Mouse (Mus musculus): ENCODE measurements around the gene Ccdc181.
"Not testable (repeated sequence)": the region's sequence is repeated elsewhere in the genome, so short reads cannot be mapped to it uniquely, and the experiment has no call there.

The Ccdc181 gene

DNA sequence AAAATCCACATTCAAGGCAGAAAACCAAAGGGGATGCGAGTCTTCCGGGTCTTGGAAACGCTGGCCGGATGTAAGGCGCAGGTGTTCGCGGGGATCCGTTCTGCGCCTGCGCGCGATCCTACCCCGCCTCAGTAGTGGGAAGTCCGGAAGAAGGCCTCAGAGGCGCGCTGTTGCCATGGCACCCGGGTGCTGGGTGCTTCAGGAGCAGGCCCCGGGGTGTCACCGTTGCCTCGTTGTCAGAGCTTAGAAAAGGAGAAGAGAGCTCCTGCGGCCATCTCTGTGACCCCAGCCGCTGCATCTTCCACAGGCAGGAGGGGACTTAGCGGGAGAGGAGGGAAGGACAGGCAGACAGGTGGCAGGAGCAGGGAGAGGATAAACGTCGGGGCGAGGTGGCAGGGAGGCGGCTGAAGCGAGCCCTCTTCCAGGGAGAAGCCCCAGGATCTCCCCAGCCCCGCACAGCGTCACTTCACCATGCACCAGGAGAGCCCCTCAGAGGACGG, at the start of gene Ccdc181:
Ccdc181 (plus strand) TSS at position 131 of the 500 bp plus-strand sequence.
- peak; percentile 95 to 96 for DNase-seq

DNA sequence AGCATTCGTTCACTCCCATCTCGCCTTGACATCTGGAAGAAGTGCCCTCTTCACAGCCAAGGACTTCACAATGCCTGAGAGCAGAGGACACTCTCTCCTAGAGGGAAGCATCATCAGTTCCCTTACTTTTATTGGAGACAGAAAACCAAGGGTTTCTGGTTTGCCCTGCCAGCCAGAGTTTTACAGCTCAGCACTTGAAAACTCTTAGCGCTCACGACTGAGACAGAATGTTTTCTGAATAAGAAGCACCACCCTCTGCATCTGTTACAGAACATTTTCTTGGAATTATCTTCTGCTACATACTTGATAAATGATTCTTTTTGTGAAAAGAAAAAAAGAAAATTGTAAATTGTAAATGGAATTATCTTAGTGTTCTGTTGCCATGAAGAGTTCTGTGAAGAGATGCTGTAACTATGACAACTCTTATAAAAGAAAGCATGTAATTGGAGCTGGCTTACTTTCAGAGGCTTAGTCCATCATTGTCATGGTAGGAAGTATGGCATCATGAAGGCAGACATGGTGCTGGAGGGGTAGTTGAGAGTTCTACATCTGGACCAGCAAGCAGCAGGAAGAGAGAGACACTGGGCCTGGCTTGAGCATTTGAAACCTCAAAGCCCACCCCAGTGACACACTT, 43.3 kb upstream of the Ccdc181 start:
- not testable (repeated sequence) for DNase-seq

DNA sequence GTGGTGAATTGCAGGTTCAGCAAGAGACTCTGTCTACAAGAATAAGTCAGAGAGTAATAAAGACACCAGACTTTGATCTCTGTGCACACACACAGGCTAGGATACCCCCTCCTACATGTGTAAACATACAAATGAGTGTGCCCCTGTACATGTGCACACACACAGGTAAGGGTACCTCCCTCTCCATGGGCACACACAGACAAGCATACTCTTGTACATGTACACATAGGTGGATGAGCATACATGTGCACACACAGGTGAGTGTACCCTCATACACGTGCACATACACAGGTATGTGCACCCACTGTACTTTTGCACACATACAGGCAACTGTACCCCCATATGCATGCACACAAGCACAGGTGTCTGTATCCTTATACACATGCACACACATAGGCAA, 41.9 kb upstream of the Ccdc181 start:
- no peak for DNase-seq

DNA sequence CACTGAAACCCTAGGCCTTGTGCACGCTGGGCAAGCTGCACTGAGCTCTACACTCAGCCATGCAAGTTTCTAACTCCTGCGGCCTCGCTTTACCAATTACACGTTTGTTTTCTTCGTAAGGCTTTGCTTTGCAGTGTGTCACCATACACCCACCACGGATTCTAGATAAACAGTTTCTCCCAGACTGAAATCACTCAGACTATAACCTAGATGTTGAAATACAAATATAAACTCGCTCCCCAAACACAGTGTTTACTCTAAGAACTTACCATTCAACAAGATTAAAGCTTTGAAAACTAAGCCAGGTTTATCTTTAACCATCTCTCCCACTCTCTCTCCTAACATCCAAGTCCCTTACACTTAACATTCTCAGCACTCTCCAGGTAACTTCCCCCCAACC, 40.3 kb upstream of the Ccdc181 start:
- DNase-seq: no peak

DNA sequence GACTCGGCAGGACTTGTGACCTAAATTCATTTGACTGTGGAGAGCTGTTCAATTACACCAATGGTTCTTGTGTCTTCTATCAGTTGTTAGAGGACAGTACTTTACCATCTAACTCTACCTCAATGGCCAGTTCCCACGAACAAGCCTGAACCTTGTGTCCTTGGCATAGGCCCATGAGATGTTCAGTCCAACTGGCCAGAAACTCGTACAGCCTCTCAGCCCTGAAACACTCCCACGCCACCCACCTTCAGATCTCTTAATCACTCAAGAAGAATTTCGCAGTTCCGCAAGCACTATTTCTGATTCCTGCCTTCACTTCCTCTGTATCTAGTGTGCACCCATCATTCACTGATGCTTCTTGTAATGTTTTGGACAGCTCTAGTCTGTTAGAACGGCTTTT, 39.3 kb upstream of the Ccdc181 start:
- peak; percentile 55 to 65 for DNase-seq

DNA sequence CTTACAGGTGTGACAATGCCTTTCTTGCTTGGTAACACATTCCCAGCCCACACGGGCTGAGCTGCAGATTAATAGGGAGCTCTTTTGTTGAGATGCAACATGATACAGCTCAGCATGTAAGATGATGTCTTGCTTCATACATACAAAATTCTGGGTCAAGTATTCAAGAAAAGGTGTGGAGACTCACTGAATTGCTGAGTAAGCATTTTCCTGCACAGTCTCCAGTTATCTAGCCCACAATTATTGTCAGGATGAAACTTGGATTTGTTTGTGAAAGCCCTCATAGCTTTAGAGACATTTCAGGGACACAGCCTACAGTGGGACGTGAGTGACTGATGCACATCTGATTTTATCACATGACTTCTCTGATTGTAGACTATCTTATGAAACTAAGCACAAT, 33.9 kb upstream of the Ccdc181 start:
- no peak for DNase-seq

DNA sequence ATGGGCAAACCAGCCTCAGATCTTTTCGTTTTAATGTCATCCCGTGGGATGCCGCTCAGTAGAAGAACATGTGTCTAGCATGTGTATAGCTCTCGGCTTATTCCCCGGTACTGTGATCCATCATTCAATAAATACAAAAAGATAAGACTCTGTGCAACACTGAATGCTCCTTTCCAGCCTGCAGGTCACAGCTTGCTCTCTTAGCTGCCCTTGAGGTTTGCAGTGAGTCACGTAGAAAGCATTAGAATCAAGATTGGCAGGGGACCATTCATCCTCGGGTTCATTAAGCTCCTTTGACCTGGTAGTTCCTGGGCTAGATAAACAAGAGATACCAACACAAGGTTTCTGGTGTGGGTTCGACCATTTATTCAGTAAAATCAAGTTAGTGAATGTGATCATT, 32.6 kb upstream of the Ccdc181 start:
- no peak for DNase-seq

DNA sequence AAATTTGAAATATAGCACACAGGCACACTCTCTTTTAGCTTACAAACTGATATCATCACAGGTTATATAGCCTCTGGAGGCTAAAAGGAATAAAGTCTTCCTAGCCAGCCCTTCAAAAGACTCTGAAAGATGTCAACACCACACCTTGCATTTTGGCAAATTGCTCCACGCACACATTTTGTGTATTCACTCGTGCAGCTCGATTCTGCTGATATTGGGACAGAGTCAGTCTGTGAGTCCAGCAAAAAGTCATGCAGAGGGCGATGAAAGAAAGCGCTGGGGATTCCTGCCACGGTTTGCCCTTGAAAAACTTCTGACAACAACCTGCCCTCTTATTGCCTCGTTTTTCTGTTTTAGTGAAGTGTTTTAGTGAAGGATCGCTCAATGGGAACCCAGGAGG, 27.9 kb upstream of the Ccdc181 start:
- no peak for DNase-seq

DNA sequence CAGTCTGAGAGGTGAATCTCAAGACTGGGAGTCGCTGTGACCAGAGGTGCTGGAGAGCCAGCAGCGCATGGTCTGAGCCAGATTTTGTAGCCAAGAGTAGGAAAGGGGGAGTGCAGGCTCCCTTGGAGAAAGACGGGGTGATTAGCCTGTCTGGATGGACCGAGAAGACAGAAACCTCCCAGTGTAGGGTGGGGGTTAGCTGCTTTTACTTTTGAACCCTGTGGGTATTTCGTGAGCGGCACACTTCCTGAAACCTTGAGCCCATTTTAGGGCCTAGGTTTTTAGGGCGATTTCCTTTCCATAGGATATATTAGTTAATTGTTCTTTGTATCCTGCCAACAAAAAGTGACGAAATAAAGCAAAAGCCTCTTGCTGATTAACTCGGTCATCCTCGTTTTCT, 27.4 kb upstream of the Ccdc181 start:
- DNase-seq: peak; percentile 12 to 19

DNA sequence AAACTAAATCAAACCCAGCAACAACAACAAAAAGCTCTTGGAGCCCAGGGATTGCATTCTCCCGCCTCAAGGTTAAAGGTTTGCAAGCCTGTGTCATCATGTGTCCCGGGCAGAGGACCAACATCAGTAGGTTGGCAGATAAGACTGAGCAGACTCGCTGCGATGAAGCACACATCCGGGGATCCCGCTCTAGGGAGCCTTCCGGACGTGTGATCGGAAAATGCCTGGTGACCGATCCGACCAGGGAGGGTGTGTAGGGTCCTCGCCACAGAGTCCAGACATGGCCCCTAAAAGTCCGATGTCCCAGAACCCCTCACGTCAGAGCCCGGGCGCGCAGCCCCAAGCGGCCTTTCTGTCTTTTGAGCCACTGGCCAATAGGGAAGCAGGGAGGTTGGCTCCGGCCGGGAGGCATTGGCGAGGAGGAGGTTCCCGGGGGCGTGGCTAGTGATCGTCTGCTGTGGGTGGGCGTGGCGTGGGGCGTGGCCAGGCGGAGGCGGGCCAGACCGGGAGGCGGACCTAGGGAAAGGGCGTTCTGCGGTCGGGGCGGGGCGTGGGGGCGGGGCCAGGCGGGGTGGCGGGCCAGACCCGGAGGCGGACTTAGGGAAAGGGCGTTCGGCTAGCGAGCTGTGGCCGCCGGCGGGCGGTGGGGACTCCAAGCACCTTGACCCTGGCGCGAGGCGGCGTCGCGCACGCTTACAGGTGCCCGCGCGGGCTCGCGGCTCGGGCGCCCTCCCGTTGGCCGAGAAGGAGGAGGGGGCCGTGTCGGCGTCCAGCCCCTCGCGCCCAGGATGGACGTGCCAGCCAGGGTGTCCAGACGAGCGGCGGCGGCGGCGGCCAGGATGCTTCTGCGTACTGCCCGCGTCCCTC, 26.7 kb upstream of the Ccdc181 start, which contains the start of gene Slc19a2:
Slc19a2 (plus strand) TSS at position 582 of the 867 bp plus-strand sequence.
- peak; percentile 99 to 100 for DNase-seq

DNA sequence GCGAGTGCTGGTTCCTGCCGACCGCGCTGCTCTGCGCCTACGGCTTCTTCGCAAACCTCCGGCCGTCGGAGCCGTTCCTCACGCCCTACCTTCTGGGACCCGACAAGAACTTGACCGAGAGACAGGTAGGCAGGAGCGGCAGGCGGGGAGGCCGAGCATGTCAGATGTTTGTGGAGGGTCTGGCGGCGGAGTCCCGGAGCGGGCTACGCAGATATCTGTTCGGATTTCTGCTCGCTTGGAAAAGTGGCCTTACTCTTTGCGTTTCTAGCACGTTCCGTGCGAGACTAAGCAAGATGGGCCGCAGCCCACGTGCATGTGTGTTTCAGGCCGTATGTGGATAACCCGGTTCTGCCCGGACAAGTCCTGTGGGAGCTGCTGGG, 26.1 kb upstream of the Ccdc181 start:
- no peak for DNase-seq

DNA sequence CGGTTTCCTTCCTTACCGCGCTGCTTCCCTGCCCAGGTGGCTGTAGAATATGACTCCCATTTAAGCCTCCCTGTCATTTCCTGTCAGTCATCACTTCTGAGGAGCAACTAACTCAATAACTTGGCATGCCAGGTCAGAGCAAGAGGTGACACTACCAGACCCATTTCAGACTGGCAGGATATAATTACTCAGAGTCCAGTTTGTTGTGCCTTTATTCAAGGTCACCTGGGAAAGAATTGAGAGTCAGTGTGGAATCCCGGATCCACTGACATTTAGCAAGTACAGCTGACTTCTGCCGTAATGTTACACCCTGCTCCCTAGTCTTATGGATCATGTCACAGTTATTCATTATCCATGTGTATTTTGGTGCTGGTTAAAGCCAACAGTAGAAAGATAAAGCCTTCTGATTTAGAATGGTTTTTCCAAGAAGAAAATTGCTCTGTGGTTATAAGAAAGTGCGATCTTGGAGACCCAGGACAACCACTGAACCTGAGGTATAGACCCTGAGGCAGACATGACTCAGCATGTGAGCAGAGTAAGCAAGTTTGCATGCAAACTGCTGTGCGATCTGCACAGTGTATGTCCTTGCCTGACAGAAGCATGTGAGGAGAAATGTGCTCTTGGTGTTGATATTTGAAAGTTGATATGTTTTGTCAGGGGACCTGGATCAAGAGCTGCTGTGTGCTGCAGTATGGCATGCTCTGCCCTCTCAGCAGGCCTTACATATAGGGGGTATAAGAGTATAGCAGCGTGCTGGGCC, 24.8 kb upstream of the Ccdc181 start:
- no peak for DNase-seq

DNA sequence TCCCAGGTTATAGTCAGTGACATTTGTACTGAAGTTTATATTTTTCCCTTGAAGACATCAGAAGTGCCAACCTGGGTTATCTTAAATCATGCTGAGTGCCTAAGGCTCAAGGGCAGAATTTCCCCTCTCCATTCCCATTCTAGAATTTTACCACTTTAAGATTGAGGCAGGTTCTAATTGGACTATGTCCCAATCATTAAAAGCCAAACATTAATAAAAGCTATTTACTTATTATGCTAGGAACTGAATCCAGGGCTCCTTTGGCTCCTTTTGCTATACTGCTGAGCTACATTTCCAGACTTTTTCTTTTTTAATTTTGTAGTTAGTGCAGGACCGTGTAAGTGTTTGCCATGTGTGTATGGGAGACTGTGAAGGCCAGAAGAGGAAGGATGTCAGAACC, 23.9 kb upstream of the Ccdc181 start:
- no peak for DNase-seq

DNA sequence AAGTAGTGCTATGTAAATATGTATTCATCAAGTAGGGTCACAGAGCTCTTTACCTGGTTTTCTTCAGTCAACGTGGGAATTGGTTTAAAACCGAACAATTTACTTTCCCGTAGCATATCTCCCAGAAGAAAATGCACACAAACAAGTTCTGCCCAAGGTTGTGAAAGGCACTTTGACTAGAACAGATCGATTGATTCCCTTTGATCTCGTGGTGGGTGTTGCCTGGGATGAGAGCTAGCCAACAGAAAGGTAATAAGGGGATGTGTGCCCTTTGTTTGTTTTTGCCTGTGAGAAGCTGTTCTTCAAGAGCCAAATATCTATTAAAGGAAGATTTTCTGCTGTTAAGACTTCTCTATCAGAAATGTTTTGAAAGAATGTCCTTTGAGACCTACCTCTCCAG, 22.8 kb upstream of the Ccdc181 start:
- DNase-seq: no peak

DNA sequence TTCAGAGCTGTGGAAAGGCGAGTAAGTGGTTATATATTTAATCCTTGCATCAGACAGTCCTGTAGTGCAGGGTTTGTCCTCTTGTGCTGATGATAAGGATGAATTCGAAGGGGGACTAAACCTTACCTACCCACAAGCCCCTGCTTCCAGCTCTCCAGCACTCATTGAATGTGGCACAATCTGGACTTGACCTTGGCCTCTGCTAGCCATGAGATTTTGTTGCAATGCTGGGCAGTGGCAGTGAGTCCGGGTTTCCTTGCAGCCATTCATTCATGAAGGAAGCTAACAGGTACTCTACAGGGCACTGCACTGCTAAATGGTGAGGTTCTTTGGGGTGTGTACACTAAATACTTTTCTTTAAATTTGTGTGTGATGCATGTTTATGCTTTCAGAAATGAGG, 20.5 kb upstream of the Ccdc181 start:
- no peak for DNase-seq

DNA sequence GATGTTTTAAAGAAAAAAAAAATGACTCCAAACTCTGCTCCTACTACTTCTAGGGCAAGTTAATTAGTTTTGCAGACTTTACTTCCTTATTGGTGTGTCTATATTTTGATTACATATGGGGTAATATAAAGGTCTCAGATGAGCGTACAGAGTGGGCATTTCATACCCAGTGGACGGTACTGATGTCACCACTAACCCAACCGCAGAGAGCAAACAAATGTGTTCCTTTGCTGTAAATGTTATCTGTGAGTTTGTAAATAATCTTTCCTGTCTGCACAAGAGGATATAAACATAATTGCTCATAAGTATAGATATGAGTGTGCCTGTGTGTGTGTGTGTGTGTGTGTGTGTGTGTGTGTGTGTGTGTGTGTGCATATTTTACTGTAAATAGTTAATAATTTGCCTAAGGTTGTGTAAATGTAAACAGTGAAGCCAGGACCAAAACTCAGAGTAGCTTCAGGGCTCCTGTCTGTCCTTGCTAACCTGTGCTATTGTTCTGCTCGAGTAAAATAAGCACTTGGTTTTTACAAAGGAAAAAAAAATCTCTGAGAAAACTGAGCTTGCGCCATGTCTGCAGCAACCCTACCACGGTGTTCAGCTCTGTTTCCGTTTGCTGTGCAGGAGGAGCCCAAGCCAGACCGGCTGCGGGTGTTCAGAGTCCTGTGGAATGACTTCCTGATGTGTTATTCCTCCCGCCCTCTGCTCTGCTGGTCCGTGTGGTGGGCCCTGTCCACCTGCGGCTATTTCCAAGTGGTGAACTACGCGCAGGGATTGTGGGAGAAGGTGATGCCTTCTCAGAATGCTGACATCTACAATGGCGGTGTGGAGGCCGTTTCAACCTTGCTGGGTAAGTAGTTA, 15.0 kb upstream of the Ccdc181 start:
- no peak for DNase-seq

DNA sequence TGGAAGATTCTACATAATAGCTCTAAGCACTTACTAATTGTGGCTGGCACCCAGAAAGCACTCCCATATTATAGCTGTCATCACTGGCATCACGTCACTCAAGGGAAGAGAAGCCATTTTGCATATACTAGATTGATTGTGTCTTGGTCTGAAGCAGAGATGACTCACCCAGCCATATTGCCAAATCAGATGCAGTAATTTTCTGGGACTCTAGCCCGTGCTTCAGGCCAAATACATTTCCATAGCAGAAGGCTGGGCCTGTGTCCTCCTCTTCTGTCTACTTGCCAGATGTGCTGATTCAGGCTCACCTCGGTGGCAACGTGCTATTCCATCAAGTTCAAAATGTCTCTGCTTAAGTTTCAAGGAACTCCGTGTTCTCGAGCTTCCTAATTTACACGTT, 13.8 kb upstream of the Ccdc181 start:
- no peak for DNase-seq

DNA sequence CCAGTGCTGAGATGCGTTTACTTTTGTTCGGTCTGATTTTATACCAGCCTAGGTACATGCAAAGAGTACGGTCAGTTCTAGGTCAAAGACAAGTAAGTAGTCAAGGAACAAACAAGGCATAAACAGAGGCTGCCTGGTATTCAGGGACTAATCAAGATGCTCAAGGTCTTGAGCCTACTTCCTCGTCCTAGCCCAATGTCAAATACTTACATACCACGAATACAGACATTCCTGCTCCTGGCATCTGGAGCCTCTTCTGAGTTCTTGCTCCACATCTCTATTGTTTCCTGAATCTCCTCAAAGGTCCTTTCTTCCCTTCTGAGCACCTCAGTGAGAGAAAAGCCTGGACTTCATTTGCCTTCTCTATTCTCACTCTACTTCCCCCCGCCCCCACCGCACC, 4.4 kb upstream of the Ccdc181 start:
- DNase-seq: no peak

DNA sequence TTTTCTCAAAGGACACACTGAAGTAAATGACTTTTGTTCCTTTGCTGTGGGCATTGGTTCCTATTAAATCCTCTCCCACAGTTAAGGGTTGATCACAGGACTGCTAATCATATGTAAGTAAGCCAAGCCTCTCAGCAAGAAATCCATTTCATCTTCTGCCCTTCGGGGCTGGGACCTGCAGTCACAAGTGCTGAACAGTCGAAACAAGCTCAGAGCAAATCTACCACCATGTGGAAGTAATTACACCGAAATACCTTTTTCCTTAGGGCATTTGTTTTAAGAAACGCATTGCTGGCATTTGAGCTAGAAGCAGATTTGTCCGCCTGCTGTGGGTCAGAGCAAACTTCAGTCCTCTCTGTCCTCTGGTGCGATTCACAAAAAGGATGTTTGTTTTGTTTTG, 1.7 kb upstream of the Ccdc181 start:
- DNase-seq: no peak

DNA sequence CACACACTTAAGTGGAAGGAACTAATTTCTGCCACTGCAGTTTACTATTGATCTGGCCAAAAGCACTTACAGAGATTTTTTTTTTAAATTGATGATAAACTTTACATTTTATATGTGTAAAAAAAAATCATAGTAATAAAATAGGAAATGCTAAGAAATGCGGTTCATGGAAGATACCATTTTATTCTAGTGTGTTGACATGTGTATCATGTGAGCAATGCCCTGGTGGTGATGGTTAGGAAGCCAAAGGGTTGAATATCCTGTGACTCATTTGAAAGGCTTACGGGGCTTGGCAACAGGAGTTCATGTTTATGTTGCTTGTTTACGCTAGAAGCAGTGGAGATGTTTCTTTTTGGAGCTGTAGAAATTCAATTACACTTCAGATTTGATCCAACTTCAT, 1.2 kb downstream of the Ccdc181 start:
- DNase-seq: no peak

DNA sequence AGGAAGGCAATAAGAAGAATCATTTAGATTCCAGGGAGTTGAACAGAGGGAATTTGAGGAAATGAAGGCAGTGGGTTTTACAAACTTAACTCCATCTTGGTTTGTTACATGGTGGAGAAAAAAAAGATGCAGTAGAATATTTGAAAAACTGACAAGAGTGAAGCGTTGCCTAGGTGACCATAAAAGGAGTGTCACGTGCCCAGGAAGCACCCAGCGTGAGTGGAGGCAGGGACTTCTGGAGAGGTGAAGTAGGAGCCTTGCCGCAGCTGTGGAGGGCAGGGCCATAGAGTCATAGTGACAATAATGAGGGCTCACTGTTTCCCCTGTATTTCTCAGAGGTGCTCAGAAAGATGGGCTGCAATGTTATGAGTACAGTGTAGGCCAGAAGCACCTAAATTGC, 3.9 kb downstream of the Ccdc181 start:
- no peak for DNase-seq

DNA sequence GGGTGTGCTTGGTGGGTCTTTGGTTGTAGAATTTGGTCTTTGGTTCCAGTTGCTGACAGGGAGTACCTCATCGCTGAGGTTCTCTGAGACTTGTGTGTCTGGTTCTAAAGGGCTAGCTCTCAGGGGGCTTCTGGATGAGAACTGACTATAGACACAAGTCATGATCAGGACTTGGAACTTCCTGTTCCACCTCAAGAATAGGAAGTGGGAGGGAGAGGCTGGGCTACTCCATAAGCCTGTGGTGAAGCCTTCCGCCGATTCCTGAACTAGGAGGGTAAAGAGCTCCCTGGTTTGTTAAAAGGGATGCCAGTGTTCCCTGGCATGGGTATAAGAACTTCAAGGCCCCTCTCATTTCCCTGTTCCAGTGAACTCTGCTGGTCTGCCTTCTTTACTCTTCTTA, 8.6 kb downstream of the Ccdc181 start:
- DNase-seq: no peak

DNA sequence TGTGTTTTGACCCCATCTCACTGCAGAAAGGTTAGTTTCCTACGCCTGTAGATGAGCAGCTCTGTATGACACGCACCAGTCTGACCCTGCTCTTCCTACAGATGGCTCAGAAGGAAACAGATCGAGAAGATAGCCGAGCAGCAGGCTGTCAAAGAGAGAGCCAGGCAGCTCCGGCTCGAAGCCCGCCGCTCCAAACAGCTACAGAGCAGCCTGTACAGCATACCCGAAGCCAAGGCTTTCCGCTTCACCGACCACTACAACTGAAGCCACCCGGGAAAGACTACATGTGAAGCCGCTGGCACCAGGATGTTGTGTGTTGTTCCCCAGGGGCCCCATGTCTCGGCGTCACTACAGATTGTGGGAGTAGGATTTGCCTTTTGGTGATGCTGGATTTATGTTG, 12.0 kb downstream of the Ccdc181 start:
- peak; percentile 89 to 90 for DNase-seq
